Mouse (Mus musculus): ENCODE measurements around the gene Eloa.

Eloa gene

GRCm38 (mm10) chr4:135976146-135976545 lies 45.4 kb downstream of the Eloa start:
- DNase-seq, result no peak

- DNase-seq, result no peak
Measured at GRCm38 (mm10) chr4:135972911-135973811, 48.4 kb downstream of the Eloa start.

DNA sequence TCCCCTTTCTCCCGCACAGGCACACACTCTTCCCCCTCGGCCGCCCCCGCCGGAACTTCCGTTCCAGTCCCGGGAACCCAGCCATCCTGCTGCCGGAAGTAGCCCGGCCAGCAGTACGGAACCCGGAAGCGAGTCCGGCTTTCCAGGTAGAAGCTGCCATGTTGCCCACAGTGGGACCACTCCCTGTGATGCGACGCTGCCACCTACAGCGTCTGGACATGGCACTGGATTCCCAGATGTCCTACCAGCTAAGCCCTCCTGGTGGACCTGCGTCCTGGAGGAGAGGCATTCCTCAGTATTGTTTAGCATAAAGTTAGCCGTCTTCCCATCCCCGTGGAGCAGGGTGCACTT lies 49.0 kb downstream of the Eloa start, which contains the start of gene Lypla2:
Lypla2 (minus strand) TSS at position 71 of the 351 bp plus-strand sequence.
- DNase-seq, result peak; percentile 66 to 76

DNA sequence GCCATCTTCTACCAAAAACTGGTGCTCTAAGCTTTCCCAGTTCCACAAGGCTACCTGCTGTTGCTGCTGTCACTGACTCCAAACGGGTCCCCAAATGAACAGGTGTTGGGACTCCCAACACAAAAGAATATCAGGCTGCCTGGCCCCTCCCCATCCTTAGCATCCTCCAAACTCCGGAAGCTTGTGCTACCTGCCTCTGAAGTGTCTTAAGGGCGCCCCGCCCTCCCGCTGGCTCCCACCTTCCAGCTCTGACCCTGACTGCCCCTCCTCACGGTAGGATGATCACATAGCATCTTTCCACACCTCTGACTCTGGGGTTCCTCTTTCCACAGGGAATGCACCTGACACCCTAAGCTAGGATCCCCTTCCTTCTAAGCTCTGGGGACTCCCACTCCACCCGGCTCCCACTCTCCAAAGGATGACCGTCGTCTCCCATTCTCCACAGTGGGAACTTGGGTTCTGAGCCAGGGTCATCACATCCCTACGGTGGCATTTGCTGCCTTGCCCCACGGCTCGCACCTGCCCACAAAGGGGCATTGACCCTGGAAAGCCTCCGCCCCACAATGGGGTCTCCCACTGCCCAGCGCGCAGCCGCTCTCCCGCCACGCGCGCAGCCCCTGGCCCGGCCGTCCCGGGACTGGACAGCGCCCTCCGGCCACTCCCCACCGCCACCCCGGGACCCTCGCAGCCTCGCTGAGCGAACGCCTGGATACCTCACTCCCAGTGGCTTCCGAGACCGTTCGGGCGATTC lies 49.6 kb downstream of the Eloa start:
- DNase-seq, result no peak

- DNase-seq, result no peak
Measured at GRCm38 (mm10) chr4:135970585-135970984, 51.0 kb downstream of the Eloa start.

- DNase-seq, result no peak
Measured at GRCm38 (mm10) chr4:135969070-135969750, 52.4 kb downstream of the Eloa start.

DNA sequence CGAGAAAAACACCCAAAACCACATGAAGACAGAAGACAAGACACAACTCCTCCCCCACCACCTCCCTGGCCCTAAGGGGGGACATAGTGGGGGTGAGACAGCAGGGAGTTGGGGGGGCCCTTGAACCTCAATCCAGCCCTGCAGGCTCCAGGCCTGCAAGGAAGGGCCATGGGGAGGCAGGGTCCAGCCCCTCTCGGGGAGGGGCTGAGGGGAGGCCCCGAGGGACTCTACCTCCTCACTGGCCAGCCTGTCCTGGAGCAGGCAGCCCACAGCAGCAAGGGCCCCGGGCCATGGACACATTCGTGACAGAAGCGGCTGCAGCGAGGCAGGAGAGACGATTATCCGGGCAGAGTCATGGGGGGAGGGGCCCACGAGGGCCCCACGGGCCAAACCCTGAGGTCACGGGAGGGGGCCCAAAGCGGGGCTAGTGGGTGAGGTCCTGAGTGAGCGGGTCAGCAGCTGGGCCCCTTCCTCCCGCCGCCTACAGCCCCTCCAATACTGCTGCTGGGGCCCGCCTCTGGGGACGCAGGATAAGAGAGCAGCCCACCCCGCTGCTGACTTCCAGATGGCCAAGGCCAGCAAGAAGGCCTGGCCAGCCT lies 53.2 kb downstream of the Eloa start:
- no peak for DNase-seq

DNA sequence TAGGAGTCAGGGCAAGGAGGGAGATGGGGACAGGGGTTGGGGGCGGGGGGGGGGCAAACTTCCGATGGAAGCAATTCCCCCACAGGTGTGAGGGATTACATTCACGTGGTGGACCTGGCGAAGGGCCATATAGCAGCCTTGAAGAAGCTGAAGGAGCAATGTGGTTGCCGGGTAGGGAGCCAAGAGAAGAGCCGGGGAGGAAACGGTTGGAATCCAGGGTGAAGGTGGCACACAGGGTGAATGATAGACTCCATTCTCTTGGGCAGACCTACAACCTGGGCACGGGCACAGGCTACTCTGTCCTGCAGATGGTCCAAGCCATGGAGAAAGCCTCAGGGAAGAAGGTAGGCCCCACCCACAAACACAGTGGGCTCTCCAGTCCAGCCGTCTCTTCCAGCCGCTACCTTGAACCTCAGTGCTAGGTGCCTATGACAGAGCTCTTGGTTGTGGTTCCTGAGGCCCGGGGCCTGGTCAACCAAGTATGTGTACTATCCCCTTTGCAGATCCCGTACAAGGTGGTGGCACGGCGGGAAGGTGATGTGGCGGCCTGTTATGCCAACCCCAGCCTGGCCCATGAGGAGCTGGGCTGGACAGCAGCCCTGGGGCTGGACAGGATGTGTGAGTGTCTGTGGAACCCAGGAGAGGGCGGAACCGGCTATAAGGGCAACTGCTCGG lies 54.3 kb downstream of the Eloa start:
- no peak for DNase-seq

- no peak for DNase-seq
Measured at GRCm38 (mm10) chr4:135966283-135966682, 55.3 kb downstream of the Eloa start.

- no peak for DNase-seq
Measured at GRCm38 (mm10) chr4:135965113-135965512, 56.5 kb downstream of the Eloa start.

- peak; percentile 39 to 48 for DNase-seq
Measured at GRCm38 (mm10) chr4:135964426-135964825, 57.1 kb downstream of the Eloa start.

DNA sequence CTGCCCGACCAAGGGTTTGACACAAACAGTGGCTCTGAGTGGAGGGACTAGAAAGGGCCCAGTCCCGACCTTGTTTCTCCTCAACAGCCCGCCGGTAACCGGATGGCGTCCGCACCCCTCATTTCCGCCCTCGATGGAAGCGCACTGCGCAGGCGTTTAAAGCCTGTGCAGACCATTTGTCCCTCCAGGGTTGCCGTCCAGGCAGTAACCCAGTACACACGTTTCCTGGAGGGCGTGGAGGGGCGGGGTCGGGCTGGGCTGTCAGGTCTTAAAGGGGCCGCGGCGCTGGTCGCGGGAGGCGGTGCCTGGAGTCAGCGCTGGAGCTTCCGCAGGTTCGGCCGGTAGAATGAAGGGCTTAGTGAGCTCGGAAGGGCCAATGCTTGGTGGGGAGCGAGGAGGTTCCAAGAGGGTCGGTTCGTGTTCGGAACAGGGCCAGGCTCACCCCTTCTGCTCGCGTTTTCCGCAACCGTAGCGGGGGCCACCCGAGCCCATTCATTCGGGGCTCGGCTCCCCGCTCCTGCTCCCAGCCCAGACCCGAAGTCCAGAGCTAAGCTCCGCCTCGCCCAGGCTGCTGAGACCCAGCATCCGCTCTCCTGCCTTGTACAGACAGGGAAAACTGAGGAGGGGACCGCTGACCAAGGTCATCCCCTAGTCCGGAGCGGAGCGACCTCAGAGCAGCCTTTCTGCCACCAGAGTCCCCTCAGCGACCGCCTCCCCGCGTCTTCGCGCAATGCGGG lies 57.9 kb downstream of the Eloa start, which contains the start of gene Gale:
Gale (plus strand) TSS at position 271 of the 737 bp plus-strand sequence.
- peak; percentile 93 to 94 for DNase-seq

GRCm38 (mm10) chr4:135962946-135963345 lies 58.6 kb downstream of the Eloa start:
- DNase-seq, result no peak

- DNase-seq, result no peak
Measured at GRCm38 (mm10) chr4:135962198-135962597, 59.4 kb downstream of the Eloa start.

- no peak for DNase-seq
Measured at GRCm38 (mm10) chr4:135961709-135962108, 59.9 kb downstream of the Eloa start.

DNA sequence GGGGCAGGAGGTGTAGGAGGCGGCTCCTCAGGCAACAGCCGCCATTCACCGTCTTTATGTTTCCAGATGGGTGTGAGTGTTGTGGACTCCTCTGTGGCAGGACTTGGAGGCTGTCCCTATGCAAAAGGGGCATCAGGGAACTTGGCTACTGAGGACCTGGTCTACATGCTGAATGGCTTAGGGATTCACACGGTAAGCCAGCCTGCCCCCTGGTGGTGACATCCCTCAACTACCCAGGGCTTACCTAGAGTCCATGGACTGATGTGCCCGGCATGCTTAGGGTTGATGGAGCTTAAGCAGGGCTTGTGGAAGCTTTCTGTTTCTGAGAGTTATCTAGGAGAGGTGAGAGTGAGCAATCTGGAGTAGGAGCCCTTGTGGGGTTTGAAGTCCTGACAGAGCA lies 60.8 kb downstream of the Eloa start:
- peak; percentile 53 to 64 for DNase-seq

- DNase-seq, result no peak
Measured at GRCm38 (mm10) chr4:135958354-135958753, 63.2 kb downstream of the Eloa start.

- no peak for DNase-seq
Measured at GRCm38 (mm10) chr4:135955886-135956285, 65.7 kb downstream of the Eloa start.

GRCm38 (mm10) chr4:135954241-135954640 lies 67.3 kb downstream of the Eloa start:
- no peak for DNase-seq

Measured in thymus, adult 18-20 months (tissue).